Mouse (Mus musculus) neural tube, embryonic 12.5 days (tissue): Measurements from ENCODE around the gene Yae1d1. TPM values are rescaled to one million over a fixed set of nuclear protein-coding genes. Genes with fewer than 3 reads are reported as not detected.

Experiments used
- ATAC-seq: fragments of 200-750 bp; cut with Nextera tagmentation; 2 replicates; pipeline ENCODE4 v1.8.0; 2017; ENCODE audit warnings: low read depth, mild to moderate bottlenecking, moderate TSS enrichment, moderate library complexity; ENCODE audit not compliant: low FRiP score
- H3K27ac ChIP-seq: fragments of 300-500 bp; sonication (generic); 2 replicates; pipeline ENCODE4 v1.5.1; 2016
- H3K27me3 ChIP-seq: fragments of 300-500 bp; sonication (generic); replicated peaks from 2 replicates; pipeline ENCODE4 v1.6.1; 2016; ENCODE audit warnings: mild to moderate bottlenecking
- H3K36me3 ChIP-seq: fragments of 300-500 bp; sonication (generic); 2 replicates; pipeline ENCODE4 v1.6.1; 2016; ENCODE audit warnings: mild to moderate bottlenecking
- H3K4me1 ChIP-seq: fragments of 300-500 bp; sonication (generic); 2 replicates; pipeline ENCODE4 v1.6.1; 2016
- H3K4me2 ChIP-seq: fragments of 300-500 bp; sonication (generic); replicated peaks from 2 replicates; pipeline ENCODE4 v1.6.1; 2016; ENCODE audit warnings: mild to moderate bottlenecking
- H3K4me3 ChIP-seq: fragments of 300-500 bp; sonication (generic); 2 replicates; pipeline ENCODE4 v1.5.1; 2016
- H3K9ac ChIP-seq: fragments of 300-500 bp; sonication (generic); 2 replicates; pipeline ENCODE4 v1.6.1; 2016; ENCODE audit warnings: mild to moderate bottlenecking
- H3K9me3 ChIP-seq: fragments of 300-500 bp; sonication (generic); 2 replicates; pipeline ENCODE4 v1.6.1; 2016; ENCODE audit warnings: mild to moderate bottlenecking
- WGBS: fragments of 180-500 bp; shearing (Covaris S2); methylation state at CpG from one replicate; pipeline ENCODE4 v1.1.7; 2016; 5-methylcytosine and 5-hydroxymethylcytosine counted together
- polyA plus RNA-seq: library from polyadenylated mRNA; unstranded; fragments of >200 nt; fragmentation: Nextera tagmentation; extraction: Ambion mirVana; gene quantifications from 2 replicates; pipeline ENCODE4 v1.2.1, GENCODE M21; 2016

Yae1d1 gene
- 88.2 and 91.5 TPM in 2 replicates for polyA plus RNA-seq

- no peaks in the 10 kb centered on the region for H3K9me3 ChIP-seq
- peak; percentile 99 for ATAC-seq
- 0 out of 2 replicates have a peak within 1 kb of the TSS, but pooled peaks have one; percentile 9 for H3K27ac ChIP-seq
- H3K4me2 ChIP-seq, result peak within 1 kb of the TSS; percentile 78
- H3K4me3 ChIP-seq, result peak within 1 kb of the TSS; percentile 68
- WGBS, result under 1% methylated on average over 54 of the region's 54 CpGs
- peak within 1 kb of the TSS; percentile 77 for H3K9ac ChIP-seq
- no peaks in the 10 kb centered on the region for H3K27me3 ChIP-seq
- H3K36me3 ChIP-seq, result peaks cover 3% of the 10 kb centered on the region; the same call in 1 of the 2 replicates
- 0 out of 2 replicates have a peak, but pooled peaks cover 4% of the 10 kb centered on the region for H3K4me1 ChIP-seq
Observed at GRCm38 (mm10) chr13:17992697-17993514, at the start of gene Yae1d1. Gene Yae1d1 (minus strand): TSS chr13:17993349.

DNA sequence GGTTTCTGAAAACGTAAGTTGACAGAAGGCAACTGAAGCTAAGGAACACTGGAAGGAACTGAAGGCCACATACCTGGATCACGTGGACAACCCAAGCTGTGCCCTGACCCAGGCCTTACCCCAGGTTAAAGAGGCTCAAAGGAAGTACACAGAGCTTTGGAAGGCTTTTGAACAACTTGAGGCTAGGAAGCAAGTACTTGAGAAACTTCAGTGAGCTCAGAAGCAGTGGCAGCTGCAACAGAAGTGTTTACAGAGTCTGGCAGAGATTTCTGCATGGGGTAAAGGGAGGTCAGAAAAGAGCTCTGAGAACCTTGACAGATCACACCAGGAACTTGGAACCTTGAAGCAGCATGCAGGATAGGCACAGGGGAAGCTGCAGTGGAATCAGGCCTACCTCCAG lies 45.7 kb upstream of the Yae1d1 start:
- WGBS, result 78% methylated on average over 2 of the region's 2 CpGs
- ATAC-seq, result no peak
- no peaks in the 10 kb centered on the region for H3K4me1 ChIP-seq

GRCm38 (mm10) chr13:18016604-18017003 lies 23.5 kb upstream of the Yae1d1 start:
- Histone ChIP-seq H3K9ac (no peak overlapping the region), H3K4me1 (no peaks in the 10 kb centered on the region), H3K27me3 (no peaks in the 10 kb centered on the region), H3K9me3 (no peaks in the 10 kb centered on the region), H3K4me3 (no peak overlapping the region), H3K36me3 (no peaks in the 10 kb centered on the region), H3K27ac (no peak overlapping the region), H3K4me2 (no peak overlapping the region)
- 77% methylated on average over 3 of the region's 3 CpGs for WGBS
- ATAC-seq, result no peak

More for the DNA sequence above, 45.7 kb upstream of the Yae1d1 start:
- no peaks in the 10 kb centered on the region for H3K36me3 ChIP-seq
- H3K4me2 ChIP-seq, result no peak overlapping the region
- H3K9ac ChIP-seq, result no peak overlapping the region
- no peaks in the 10 kb centered on the region for H3K9me3 ChIP-seq
- H3K27ac ChIP-seq, result no peak overlapping the region
- no peak overlapping the region for H3K4me3 ChIP-seq
- H3K27me3 ChIP-seq, result no peaks in the 10 kb centered on the region

GRCm38 (mm10) chr13:18013205-18013604 lies 20.1 kb upstream of the Yae1d1 start:
- Histone ChIP-seq H3K27ac (no peak overlapping the region), H3K4me2 (no peak overlapping the region), H3K36me3 (no peaks in the 10 kb centered on the region), H3K4me1 (no peaks in the 10 kb centered on the region), H3K4me3 (no peak overlapping the region), H3K9me3 (no peaks in the 10 kb centered on the region), H3K27me3 (no peaks in the 10 kb centered on the region), H3K9ac (no peak overlapping the region)
- WGBS, result 67% methylated on average over 6 of the region's 6 CpGs
- ATAC-seq, result no peak

- WGBS, result 83% methylated on average over 4 of the region's 4 CpGs
Observed at GRCm38 (mm10) chr13:18011055-18011454, 17.9 kb upstream of the Yae1d1 start.

GRCm38 (mm10) chr13:17993515-17993847 lies 332 bp upstream of the Yae1d1 start:
- 44% methylated on average over 7 of the region's 7 CpGs for WGBS
- no peak; the same call in 1 of the 2 replicates for ATAC-seq
- H3K27me3 ChIP-seq, result no peaks in the 10 kb centered on the region
- 0 out of 2 replicates have a peak, but pooled peaks cover 4% of the 10 kb centered on the region for H3K4me1 ChIP-seq
- H3K4me2 ChIP-seq, result peak overlapping the region; percentile 78
- H3K27ac ChIP-seq, result no peak overlapping the region
- no peak overlapping the region for H3K9ac ChIP-seq
- H3K36me3 ChIP-seq, result peaks cover 3% of the 10 kb centered on the region; the same call in 1 of the 2 replicates
- peak overlapping the region; percentile 68 for H3K4me3 ChIP-seq
- H3K9me3 ChIP-seq, result no peaks in the 10 kb centered on the region

More at GRCm38 (mm10) chr13:18011055-18011454, 17.9 kb upstream of the Yae1d1 start:
- no peak for ATAC-seq
- no peaks in the 10 kb centered on the region for H3K36me3 ChIP-seq
- no peaks in the 10 kb centered on the region for H3K4me1 ChIP-seq
- H3K4me2 ChIP-seq, result no peak overlapping the region
- H3K9ac ChIP-seq, result no peak overlapping the region
- H3K27ac ChIP-seq, result no peak overlapping the region
- no peaks in the 10 kb centered on the region for H3K27me3 ChIP-seq
- H3K4me3 ChIP-seq, result no peak overlapping the region
- H3K9me3 ChIP-seq, result no peaks in the 10 kb centered on the region

GRCm38 (mm10) chr13:17992009-17992408 lies 1.1 kb downstream of the Yae1d1 start:
- peaks cover 10% of the 10 kb centered on the region for H3K36me3 ChIP-seq
- H3K9ac ChIP-seq, result no peak overlapping the region

GRCm38 (mm10) chr13:17983194-17983593 lies 10.0 kb downstream of the Yae1d1 start:
- no peaks in the 10 kb centered on the region for H3K4me1 ChIP-seq
- no peak overlapping the region for H3K9ac ChIP-seq
- no peak overlapping the region for H3K27ac ChIP-seq
- H3K9me3 ChIP-seq, result no peaks in the 10 kb centered on the region
- H3K4me3 ChIP-seq, result no peak overlapping the region
- WGBS, result 58% methylated on average over 4 of the region's 4 CpGs
- peaks cover 34% of the 10 kb centered on the region for H3K36me3 ChIP-seq
- no peaks in the 10 kb centered on the region for H3K27me3 ChIP-seq
- no peak overlapping the region for H3K4me2 ChIP-seq
- ATAC-seq, result no peak

More at GRCm38 (mm10) chr13:17992009-17992408, 1.1 kb downstream of the Yae1d1 start:
- no peak for ATAC-seq
- H3K4me2 ChIP-seq, result peak overlapping the region; percentile 78
- 93% methylated on average over 4 of the region's 4 CpGs for WGBS
- no peaks in the 10 kb centered on the region for H3K9me3 ChIP-seq
- no peaks in the 10 kb centered on the region for H3K27me3 ChIP-seq
- 0 out of 2 replicates have a peak, but pooled peaks cover 4% of the 10 kb centered on the region for H3K4me1 ChIP-seq
- no peak overlapping the region for H3K27ac ChIP-seq
- H3K4me3 ChIP-seq, result no peak overlapping the region

DNA sequence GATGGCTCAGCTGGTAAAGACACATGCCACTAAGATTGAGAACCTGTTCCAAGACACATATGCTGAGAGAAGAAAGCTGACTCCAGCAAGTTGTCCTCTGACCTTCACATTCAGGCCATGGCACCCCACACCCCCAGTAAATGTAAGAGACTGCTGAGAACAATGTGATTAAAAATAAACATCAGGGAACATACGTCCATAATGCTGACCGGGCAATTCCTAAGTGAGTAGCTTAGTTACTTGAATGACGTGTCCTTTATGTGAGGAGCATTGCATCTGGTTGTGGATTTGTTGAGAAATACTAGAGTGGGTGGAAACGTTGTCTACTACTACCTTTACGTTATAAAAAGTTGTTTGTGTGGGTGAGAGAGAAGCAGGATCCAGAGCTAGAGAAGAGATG lies 10.5 kb downstream of the Yae1d1 start:
- H3K27me3 ChIP-seq, result no peaks in the 10 kb centered on the region
- no peaks in the 10 kb centered on the region for H3K4me1 ChIP-seq
- no peak for ATAC-seq
- no peak overlapping the region for H3K4me3 ChIP-seq
- no peak overlapping the region for H3K9ac ChIP-seq
- H3K36me3 ChIP-seq, result peaks cover 32% of the 10 kb centered on the region
- H3K4me2 ChIP-seq, result no peak overlapping the region
- 88% methylated on average over 5 of the region's 5 CpGs for WGBS
- no peak overlapping the region for H3K27ac ChIP-seq
- H3K9me3 ChIP-seq, result no peaks in the 10 kb centered on the region

GRCm38 (mm10) chr13:17976854-17977739 lies 16.1 kb downstream of the Yae1d1 start:
- Histone ChIP-seq H3K9ac (no peak overlapping the region), H3K9me3 (no peaks in the 10 kb centered on the region), H3K36me3 (no peaks in the 10 kb centered on the region), H3K4me1 (no peaks in the 10 kb centered on the region), H3K4me2 (no peak overlapping the region), H3K4me3 (no peak overlapping the region), H3K27ac (no peak overlapping the region), H3K27me3 (no peaks in the 10 kb centered on the region)
- ATAC-seq, result no peak
- WGBS, result 83% methylated on average over 8 of the region's 8 CpGs

- no peak overlapping the region for H3K4me2 ChIP-seq
- H3K9me3 ChIP-seq, result no peaks in the 10 kb centered on the region
- no peak for ATAC-seq
- WGBS, result 58% methylated on average over 2 of the region's 2 CpGs
- no peaks in the 10 kb centered on the region for H3K36me3 ChIP-seq
- no peak overlapping the region for H3K27ac ChIP-seq
- no peaks in the 10 kb centered on the region for H3K4me1 ChIP-seq
- H3K4me3 ChIP-seq, result no peak overlapping the region
- no peaks in the 10 kb centered on the region for H3K27me3 ChIP-seq
- H3K9ac ChIP-seq, result no peak overlapping the region
Observed at GRCm38 (mm10) chr13:17975891-17976290, 17.3 kb downstream of the Yae1d1 start.

DNA sequence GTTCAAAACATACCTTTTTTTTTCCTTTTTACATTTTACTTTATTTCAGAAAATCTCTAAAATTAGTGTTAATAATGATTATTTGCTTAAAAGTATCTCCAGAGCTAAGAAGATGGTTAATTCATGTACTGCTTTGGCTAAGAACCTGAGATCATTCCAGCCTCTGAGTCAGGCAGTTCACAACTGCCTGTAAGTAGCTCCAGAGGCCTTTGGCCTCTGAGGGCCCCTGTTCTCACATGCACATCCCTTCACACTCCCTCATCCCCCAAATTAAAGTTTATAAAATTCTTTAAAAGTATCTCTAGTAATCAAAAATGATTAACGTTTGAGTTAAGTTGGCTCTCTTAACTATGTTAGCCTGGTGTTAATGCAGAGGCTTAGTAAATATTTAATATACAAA lies 17.7 kb downstream of the Yae1d1 start:
- Histone ChIP-seq H3K36me3 (no peaks in the 10 kb centered on the region), H3K4me1 (no peaks in the 10 kb centered on the region)
- 76% methylated on average over 1 of the region's 1 CpGs for WGBS

More for the DNA sequence above, 17.7 kb downstream of the Yae1d1 start:
- H3K27ac ChIP-seq, result no peak overlapping the region
- no peak overlapping the region for H3K9ac ChIP-seq
- no peak for ATAC-seq
- no peak overlapping the region for H3K4me3 ChIP-seq
- no peaks in the 10 kb centered on the region for H3K27me3 ChIP-seq
- no peaks in the 10 kb centered on the region for H3K9me3 ChIP-seq
- H3K4me2 ChIP-seq, result no peak overlapping the region
